Mouse (Mus musculus): ENCODE measurements around the gene Pla2g2f. TPM values are rescaled to one million over a fixed set of nuclear protein-coding genes. Genes with fewer than 3 reads are reported as not detected.

Pla2g2f gene
- polyA plus RNA-seq, 1 experiment from 2014 or later = not detected

GRCm38 (mm10) chr4:138791452-138791851, 34.0 kb upstream of the Pla2g2f start:
- Histone ChIP-seq H3K27ac (no peak overlapping the region), H3K4me3 (no peak overlapping the region), H3K36me3 (no peaks in the 10 kb centered on the region), H3K27me3 (replicated peaks) (peaks cover 18% of the 10 kb centered on the region; the same call in 1 of the 2 replicates), H3K9me3 (replicated peaks) (no peaks in the 10 kb centered on the region), H3K4me2 (no peak overlapping the region), H3K4me1 (no peaks in the 10 kb centered on the region), H3K9ac (no peak overlapping the region)
- no peak for ATAC-seq
- WGBS (ENCODE audit: insufficient replicate concordance) = 54% methylated on average over 6 of the region's 6 CpGs

DNA sequence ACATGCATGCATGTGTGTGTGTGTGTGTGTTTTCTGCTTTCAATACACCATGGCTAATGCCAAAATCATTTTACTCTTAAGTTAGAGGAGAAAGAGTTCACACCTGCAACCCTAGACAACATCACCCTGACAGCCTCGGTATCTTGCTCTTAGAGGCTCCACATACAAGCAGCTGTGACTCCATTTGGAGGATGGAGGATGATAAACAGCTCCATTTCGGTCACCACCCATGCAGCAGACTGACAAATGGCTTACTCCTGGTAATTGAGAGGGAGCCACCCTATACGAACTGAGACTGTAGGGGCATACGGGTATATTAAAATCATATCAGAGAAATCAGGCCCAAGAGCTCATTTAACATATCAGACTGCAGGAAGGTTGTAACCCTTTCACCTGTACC, 31.0 kb upstream of the Pla2g2f start:
- Histone ChIP-seq H3K36me3 (no peaks in the 10 kb centered on the region), H3K27me3 (replicated peaks) (peaks cover 21% of the 10 kb centered on the region; the same call in 1 of the 2 replicates), H3K9me3 (replicated peaks) (no peaks in the 10 kb centered on the region), H3K4me2 (no peak overlapping the region), H3K9ac (no peak overlapping the region), H3K27ac (no peak overlapping the region), H3K4me1 (no peaks in the 10 kb centered on the region), H3K4me3 (no peak overlapping the region)
- ATAC-seq = no peak
- WGBS (ENCODE audit: insufficient replicate concordance) = 57% methylated on average over 4 of the region's 4 CpGs

- Histone ChIP-seq H3K4me3 (no peak overlapping the region), H3K4me2 (no peak overlapping the region), H3K4me1 (no peaks in the 10 kb centered on the region), H3K27ac (no peak overlapping the region), H3K27me3 (replicated peaks) (peaks cover 10% of the 10 kb centered on the region; the same call in 1 of the 2 replicates), H3K36me3 (no peaks in the 10 kb centered on the region), H3K9ac (no peak overlapping the region), H3K9me3 (replicated peaks) (no peaks in the 10 kb centered on the region)
- ATAC-seq = no peak
- WGBS (ENCODE audit: insufficient replicate concordance) = 50% methylated on average over 4 of the region's 4 CpGs
Observed at GRCm38 (mm10) chr4:138786141-138786540, 28.7 kb upstream of the Pla2g2f start.

- no peak overlapping the region for H3K27ac ChIP-seq
- no peaks in the 10 kb centered on the region for H3K4me1 ChIP-seq
- 54% methylated on average over 4 of the region's 4 CpGs for WGBS (ENCODE audit: insufficient replicate concordance)
- no peaks in the 10 kb centered on the region for H3K9me3 ChIP-seq (replicated peaks)
- H3K9ac ChIP-seq = no peak overlapping the region
- ATAC-seq = no peak
- no peak overlapping the region for H3K4me2 ChIP-seq
- no peaks in the 10 kb centered on the region for H3K36me3 ChIP-seq
- no peak overlapping the region for H3K4me3 ChIP-seq
- H3K27me3 ChIP-seq (replicated peaks) = peaks cover 10% of the 10 kb centered on the region; the same call in 1 of the 2 replicates
Observed at GRCm38 (mm10) chr4:138785721-138786120, 28.3 kb upstream of the Pla2g2f start.

DNA sequence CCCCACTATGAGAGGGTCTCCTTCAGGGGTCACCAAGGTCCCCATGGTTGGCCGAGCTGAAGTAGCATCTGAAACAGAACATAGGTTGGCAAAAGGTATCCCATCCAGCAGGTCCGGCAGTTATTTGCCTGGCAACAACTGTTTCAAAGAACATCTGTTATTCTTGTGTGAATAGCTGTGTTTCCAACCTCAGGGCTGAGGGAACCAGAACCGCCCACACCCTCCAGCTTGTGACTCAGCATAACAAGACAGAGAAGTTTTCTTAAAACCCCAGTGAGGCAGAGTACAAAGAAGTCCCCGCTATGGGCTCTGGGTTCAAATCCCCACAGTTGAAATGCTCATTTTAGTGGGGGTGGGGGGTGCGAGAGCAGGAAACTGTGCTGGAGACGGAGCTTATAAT, 24.7 kb upstream of the Pla2g2f start:
- ATAC-seq = no peak
- Histone ChIP-seq H3K27ac (no peak overlapping the region), H3K27me3 (replicated peaks) (peaks cover 15% of the 10 kb centered on the region; the same call in 1 of the 2 replicates), H3K4me3 (no peak overlapping the region), H3K36me3 (no peaks in the 10 kb centered on the region), H3K9ac (no peak overlapping the region), H3K4me2 (no peak overlapping the region), H3K9me3 (replicated peaks) (no peaks in the 10 kb centered on the region), H3K4me1 (no peaks in the 10 kb centered on the region)
- WGBS (ENCODE audit: insufficient replicate concordance) = 67% methylated on average over 6 of the region's 6 CpGs

GRCm38 (mm10) chr4:138780300-138780699, 22.9 kb upstream of the Pla2g2f start:
- Histone ChIP-seq H3K27me3 (replicated peaks) (peaks cover 20% of the 10 kb centered on the region; the same call in 1 of the 2 replicates), H3K9ac (no peak overlapping the region), H3K4me2 (no peak overlapping the region), H3K4me1 (no peaks in the 10 kb centered on the region), H3K4me3 (no peak overlapping the region), H3K27ac (no peak overlapping the region), H3K36me3 (no peaks in the 10 kb centered on the region), H3K9me3 (replicated peaks) (no peaks in the 10 kb centered on the region)
- no peak for ATAC-seq
- WGBS (ENCODE audit: insufficient replicate concordance) = 72% methylated on average over 5 of the region's 5 CpGs

- Histone ChIP-seq H3K27ac (no peak overlapping the region), H3K4me2 (no peak overlapping the region), H3K9ac (no peak overlapping the region), H3K4me1 (no peaks in the 10 kb centered on the region), H3K27me3 (replicated peaks) (peaks cover 17% of the 10 kb centered on the region; the same call in 1 of the 2 replicates), H3K9me3 (replicated peaks) (no peaks in the 10 kb centered on the region), H3K36me3 (no peaks in the 10 kb centered on the region), H3K4me3 (no peak overlapping the region)
- no peak for ATAC-seq
- 36% methylated on average over 20 of the region's 20 CpGs for WGBS (ENCODE audit: insufficient replicate concordance)
Observed at GRCm38 (mm10) chr4:138777417-138778407, 20.3 kb upstream of the Pla2g2f start.

DNA sequence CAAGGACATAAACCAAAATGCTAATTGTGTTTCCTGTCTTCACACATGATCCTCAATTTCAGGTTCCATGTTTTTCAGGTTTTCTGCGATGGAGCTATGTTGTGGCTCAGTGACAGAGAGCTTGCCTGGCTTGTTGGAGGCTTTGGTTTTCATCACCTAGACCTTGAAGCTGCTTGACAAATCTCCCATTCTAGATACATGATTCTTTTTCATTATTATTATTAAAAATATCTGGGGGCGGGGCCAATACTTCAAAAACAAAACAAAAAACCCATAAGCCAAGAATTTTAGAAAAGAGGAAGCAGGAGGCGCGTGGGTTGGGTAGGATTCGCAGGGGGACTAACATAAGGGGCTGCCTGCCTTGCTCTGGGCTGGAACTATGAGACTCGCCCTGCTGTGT, 18.0 kb upstream of the Pla2g2f start, which contains the start of gene Pla2g2d:
TSS of gene Pla2g2d (plus strand) at position 301 of the 400 bp plus-strand sequence.
- Histone ChIP-seq H3K4me1 (no peaks in the 10 kb centered on the region), H3K9me3 (replicated peaks) (no peaks in the 10 kb centered on the region), H3K4me2 (no peak within 1 kb of the TSS), H3K9ac (no peak within 1 kb of the TSS), H3K4me3 (no peak within 1 kb of the TSS), H3K36me3 (no peaks in the 10 kb centered on the region), H3K27me3 (replicated peaks) (peaks cover 22% of the 10 kb centered on the region; the same call in 1 of the 2 replicates), H3K27ac (no peak within 1 kb of the TSS)
- no peak for ATAC-seq
- WGBS (ENCODE audit: insufficient replicate concordance) = 47% methylated on average over 6 of the region's 6 CpGs

GRCm38 (mm10) chr4:138772386-138772785, 15.0 kb upstream of the Pla2g2f start:
- Histone ChIP-seq H3K27me3 (replicated peaks) (0 out of 2 replicates have a peak, but pooled peaks cover 10% of the 10 kb centered on the region), H3K4me1 (no peaks in the 10 kb centered on the region), H3K27ac (no peak overlapping the region), H3K9me3 (replicated peaks) (no peaks in the 10 kb centered on the region), H3K9ac (no peak overlapping the region), H3K36me3 (no peaks in the 10 kb centered on the region), H3K4me2 (no peak overlapping the region), H3K4me3 (no peak overlapping the region)
- ATAC-seq = no peak
- 62% methylated on average over 5 of the region's 5 CpGs for WGBS (ENCODE audit: insufficient replicate concordance)

DNA sequence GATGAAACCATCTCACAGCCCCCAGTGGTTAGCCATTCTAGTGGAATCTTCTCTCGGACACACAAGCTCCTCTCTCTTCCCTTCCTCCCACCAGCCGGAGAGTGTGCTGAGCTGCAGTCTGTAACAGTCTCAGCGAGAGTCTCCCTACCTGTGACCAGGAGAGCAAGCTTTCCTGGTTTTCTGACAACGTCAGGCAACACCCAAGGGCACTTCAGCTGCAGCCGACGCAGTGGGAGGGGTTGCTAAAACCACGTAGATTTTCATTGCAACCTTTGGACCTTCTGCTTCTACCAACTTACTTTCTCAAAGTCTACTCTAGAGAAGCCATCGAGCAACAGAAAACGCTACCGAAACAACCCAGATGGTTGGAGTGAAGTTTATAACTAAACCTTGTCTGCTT, 14.5 kb upstream of the Pla2g2f start:
- no peak overlapping the region for H3K27ac ChIP-seq
- no peak overlapping the region for H3K4me2 ChIP-seq
- no peak overlapping the region for H3K4me3 ChIP-seq
- H3K9me3 ChIP-seq (replicated peaks) = no peaks in the 10 kb centered on the region
- H3K36me3 ChIP-seq = no peaks in the 10 kb centered on the region
- H3K9ac ChIP-seq = no peak overlapping the region
- ATAC-seq = no peak
- H3K4me1 ChIP-seq = no peaks in the 10 kb centered on the region
- H3K27me3 ChIP-seq (replicated peaks) = 0 out of 2 replicates have a peak, but pooled peaks cover 10% of the 10 kb centered on the region
- WGBS (ENCODE audit: insufficient replicate concordance) = 63% methylated on average over 10 of the region's 10 CpGs

GRCm38 (mm10) chr4:138762266-138762665, 4.8 kb upstream of the Pla2g2f start:
- no peak overlapping the region for H3K4me2 ChIP-seq
- 0 out of 2 replicates have a peak, but pooled peaks cover 3% of the 10 kb centered on the region for H3K27me3 ChIP-seq (replicated peaks)
- ATAC-seq = no peak
- no peaks in the 10 kb centered on the region for H3K9me3 ChIP-seq (replicated peaks)
- no peak overlapping the region for H3K4me3 ChIP-seq
- H3K9ac ChIP-seq = no peak overlapping the region
- no peaks in the 10 kb centered on the region for H3K4me1 ChIP-seq
- H3K27ac ChIP-seq = no peak overlapping the region
- WGBS (ENCODE audit: insufficient replicate concordance) = 38% methylated on average over 9 of the region's 9 CpGs
- H3K36me3 ChIP-seq = no peaks in the 10 kb centered on the region

DNA sequence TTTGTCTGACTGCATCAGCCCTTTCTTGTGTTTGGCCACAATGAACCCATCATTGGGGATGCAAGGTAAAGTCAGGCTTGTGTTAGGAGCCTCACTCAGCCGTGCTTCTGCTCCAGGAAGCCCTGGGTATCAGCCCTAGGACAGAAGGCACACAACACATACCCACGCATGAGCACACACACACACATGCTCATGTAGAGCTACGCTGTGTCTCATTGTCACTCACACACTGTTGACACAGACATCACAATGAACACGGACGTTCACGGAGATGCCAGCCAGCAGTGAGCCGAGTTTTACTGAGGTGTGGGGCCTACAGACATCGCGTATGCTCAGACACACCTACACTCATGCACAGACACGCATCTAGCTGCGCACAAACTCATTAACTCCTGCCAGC, 1.4 kb downstream of the Pla2g2f start:
- Histone ChIP-seq H3K4me2 (no peak overlapping the region), H3K36me3 (no peaks in the 10 kb centered on the region), H3K27ac (no peak overlapping the region), H3K27me3 (replicated peaks) (no peaks in the 10 kb centered on the region), H3K9ac (no peak overlapping the region), H3K4me1 (no peaks in the 10 kb centered on the region), H3K4me3 (no peak overlapping the region), H3K9me3 (replicated peaks) (no peaks in the 10 kb centered on the region)
- 76% methylated on average over 11 of the region's 11 CpGs for WGBS (ENCODE audit: insufficient replicate concordance)
- ATAC-seq = no peak

All from liver, embryonic 12.5 days (tissue).